Mouse (Mus musculus) lung, postnatal 36 days (tissue): ENCODE measurements around the gene Pnp2.
A peak's percentile ranks its signal among the peaks of the same experiment; 100 is the strongest.
"Not testable (repeated sequence)": the region's sequence is repeated elsewhere in the genome, so short reads cannot be mapped to it uniquely, and the experiment has no call there.

Experiments used
- DNase-seq: peaks from one replicate; pipeline ENCODE4 v3.0.0; 2022; ENCODE audit warnings: mixed read lengths

Pnp2 gene

DNA sequence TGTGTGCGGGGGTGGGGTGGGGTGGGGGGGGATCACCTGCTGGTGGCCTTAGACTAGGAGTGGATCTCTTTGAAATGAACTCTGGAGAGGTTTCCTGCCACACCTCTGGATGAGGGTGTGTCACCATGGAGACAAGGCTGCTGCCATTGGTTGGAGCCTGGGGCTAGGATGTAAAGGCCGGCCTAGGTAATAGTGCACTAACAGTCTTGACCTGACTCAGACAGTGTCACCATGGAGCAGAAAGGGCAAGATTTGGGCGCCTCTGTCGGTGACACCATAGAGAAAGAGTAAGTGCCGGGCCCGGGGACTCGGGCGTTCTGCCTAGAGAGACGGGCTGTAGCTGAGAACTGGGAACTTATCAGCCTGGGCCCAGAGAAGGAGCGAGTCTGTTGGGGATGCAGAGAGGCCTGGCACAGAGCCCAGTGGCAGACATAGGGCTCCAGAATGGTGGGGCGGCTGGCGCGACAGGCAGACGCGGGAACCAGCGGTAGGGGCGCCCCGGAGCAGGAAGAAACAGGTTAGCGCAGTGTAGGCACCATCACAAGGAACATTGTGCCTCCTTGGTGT lies at the start of gene Pnp2:
Gene Pnp2 (plus strand): TSS at position 51 of the 567 bp plus-strand sequence.
- peak; percentile 67 for DNase-seq

DNA sequence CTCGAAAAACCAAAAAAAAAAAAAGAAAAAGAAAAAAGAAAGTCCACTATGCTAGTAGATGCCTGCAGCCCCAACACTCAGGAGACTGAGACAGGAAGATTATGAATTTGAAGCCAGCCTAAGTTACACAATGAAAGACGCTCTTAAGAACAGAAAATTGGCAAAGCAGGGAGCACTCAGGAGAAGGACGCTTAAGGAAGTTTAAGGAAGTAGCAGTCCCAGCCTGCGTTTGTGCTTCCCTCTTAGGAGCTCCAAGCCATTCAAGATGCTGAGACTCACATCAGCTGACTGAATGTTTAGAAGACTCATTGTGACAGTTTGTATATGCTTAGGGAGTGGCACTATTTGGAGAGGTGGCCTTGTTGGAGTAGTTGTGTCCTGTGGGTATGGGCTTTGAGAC lies 47.7 kb upstream of the Pnp2 start:
- peak; percentile 53 for DNase-seq

DNA sequence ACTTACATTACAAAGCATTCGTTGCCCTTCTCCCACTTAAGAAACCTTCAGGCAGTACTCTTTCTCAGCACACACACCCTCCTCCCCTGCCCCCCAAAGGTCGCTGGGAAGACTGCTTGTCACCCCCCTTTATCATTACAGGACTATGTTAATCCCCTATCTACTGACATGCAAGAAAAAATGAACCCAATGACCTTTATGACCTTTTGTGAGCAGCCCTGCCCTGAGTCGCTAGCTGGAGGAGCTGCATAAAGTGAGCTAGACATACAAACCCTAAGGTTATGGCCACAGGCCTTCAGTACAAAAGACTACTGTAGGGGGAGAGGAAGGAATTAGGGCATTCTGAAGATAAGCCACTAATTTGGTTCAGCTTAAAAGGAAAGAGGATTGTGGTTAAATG lies 44.4 kb upstream of the Pnp2 start:
- no peak for DNase-seq

DNA sequence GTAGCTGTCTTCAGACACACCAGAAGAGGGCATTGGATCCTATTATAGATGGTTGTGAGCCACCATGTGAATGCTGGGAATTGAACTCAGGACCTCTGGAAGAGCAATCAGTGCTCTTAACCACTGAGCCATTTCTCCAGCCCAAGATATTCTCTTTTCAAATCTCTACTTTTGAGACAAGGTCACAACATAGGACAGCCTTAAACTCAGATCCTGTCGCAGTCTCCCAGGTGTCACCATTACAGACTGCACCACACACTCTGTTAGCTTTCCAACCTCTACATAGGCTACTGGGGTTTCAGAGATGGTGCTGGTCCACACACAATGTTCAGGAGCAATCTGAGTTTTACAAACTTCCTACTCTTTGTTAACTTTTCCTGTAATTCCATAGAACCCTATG lies 32.4 kb upstream of the Pnp2 start:
- DNase-seq = not testable (repeated sequence)

DNA sequence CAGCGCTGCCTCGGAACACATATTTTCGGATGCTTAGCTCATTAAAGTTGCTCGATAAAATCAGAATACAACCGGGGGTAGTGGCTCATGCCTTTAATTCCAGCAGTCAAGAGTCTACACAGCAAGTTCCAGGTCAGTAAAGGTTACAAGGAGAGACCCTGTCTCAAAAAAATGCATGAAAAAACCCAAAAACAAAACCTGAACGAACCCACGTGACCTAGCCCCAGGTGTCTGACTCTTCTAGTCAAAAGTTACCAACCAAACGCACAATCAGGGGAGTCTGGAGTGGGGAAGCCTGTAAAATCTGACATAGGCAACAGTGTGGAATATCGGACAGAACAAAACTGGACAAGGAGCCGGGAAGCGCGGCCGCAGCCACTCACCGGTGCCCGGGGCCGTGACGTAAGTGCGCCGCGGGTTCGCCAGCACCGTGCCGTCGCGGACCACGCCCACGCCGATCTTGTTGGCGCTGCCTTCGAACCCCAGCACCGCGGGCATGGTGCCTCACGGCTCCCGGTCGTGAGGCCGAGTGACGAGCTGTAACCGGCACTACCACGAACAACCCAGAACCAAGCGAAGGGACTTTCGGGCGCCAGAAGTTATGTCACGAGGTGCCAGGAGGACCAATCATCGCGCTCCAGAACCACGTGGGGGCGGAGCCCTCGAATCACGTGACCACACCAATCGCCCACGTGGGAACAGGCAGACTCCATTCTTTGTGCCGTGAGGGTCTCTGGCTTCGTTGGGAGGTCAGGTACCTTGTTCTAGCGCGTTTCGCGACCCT lies 31.3 kb upstream of the Pnp2 start, which contains the start of the genes Osgep and Apex1:
Gene Osgep (minus strand): TSS at position 613 of the 784 bp plus-strand sequence.
Gene Apex1 (plus strand): TSS at position 688 of the 784 bp plus-strand sequence.
- DNase-seq = peak; percentile 99

DNA sequence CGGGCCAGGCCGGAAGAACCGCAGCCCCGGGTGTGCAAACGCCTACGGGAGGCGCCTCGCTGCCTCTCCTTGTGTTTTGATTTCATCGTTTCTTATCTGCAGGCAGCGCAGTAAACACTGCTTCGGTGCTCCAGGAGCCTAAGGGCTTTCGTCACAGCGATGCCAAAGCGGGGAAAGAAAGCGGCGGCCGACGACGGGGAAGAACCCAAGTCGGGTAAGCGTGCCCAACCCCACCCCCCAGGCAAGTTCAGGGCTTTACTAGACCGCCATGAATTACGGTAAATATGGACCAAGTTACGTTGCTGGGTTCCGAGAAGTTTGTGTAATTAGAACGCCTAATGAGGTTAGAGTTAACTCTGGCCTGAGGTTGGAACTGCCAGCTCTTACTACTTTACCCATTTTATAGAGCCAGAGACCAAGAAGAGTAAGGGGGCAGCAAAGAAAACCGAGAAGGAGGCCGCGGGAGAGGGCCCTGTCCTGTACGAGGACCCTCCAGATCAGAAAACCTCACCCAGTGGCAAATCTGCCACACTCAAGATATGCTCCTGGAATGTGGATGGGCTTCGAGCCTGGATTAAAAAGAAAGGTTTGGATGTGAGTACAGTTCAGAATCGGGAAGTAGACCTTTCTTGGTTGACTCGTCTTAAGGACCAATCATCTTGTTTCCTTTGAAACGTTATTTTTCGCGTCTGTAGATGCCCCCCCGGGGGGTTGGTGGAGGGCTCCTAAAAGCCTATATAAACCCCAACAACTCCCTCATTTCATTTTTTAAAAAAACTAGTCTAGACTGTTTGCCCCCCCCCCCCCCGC lies 30.5 kb upstream of the Pnp2 start:
- no peak for DNase-seq

DNA sequence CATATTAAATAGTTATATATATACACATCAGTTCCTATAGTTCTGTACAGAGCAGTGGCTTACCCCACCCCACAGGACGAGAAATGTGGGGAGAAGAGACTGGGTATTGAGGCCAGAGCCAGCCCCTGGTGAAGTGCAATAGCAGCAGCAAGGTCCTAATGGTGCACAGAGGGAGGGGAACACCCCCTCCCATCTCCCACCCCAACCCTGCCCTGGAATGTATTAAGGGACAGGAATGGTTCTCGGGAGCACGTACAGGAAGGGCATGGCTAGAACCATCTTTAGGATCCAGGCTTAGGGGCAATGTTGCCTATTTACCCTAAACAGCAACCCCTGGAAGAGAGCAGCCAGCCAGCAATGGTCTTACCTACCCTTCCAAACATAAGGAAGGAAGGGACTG lies 28.4 kb upstream of the Pnp2 start:
- DNase-seq = no peak

DNA sequence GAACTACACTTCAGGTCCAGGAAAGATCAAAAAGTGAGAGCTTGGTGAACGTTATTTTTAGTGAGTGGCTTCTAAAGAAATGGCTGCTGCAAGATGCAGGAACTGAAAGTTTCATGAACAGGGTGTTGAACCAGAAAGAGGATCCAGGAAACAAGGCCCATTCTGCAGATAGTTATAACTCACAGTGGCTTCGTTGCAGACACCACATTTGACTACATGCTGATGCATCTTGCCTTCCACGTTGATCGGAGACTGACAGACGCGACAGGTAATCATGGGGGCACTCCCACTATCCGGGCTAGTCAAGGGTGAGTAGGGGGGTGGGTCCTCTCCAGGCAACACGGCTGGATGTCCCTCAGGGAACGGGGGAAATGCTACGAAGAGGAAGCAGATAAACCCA lies 25.8 kb upstream of the Pnp2 start:
- peak; percentile 17 for DNase-seq

DNA sequence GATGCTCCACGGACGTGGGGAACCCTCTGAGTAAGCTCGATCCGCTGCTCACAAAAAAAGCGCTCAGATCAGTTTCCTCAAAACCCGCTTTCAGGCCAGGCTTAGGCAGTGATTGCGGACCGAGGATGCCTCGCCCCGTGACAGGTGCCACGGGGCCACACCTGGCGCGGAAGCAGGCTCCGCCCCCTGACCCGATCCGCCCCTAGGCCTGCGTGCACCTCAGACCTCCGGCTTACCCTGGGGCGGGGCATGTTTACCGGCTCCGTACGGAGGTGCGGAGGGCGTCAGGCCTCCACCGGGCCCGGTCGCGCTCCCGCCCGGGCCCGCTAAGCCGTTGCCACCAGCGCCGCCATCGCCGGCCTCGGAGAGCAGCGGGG lies 25.4 kb upstream of the Pnp2 start:
- peak; percentile 79 for DNase-seq

DNA sequence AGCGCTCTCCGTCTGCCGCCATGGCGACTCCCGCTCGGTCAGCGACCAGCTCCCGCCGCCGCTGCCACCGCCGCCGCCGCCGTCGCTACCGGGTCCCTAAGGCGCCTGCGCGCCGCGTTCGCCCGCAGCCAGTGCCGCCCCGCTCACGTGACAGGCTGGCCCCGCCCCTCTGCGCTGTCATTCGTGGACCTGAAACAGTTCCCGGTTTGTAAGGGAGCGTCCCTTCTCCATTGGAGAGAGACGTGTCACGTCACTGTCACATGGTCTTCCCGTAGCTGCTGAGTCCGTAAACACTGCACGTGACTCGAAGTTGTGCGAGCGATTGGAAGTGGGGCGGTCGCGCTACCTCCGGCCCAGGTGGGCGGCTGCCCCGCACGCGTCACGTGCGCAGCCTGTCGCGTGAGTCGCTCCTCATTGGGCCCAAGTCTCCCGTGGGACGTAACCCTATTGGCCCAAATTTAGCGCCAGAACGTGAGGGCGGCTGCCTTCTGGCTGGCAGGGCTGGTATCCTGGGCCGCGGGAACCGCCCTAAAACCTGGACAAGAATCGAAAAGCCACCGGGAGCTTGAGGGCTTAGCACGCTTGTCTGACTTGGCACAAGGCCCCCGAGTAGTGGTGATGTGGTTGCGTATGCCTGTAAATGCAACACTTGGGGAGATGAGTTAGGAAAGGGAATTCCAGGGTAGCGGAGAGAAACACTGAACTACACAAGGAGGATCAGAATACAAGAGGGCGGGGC lies 24.9 kb upstream of the Pnp2 start, which contains the start of the genes Pip4p1 and Pnp:
Gene Pip4p1 (minus strand): TSS at position 103 of the 739 bp plus-strand sequence.
Gene Pnp (plus strand): TSS at position 329 of the 739 bp plus-strand sequence.
- peak; percentile 100 for DNase-seq

DNA sequence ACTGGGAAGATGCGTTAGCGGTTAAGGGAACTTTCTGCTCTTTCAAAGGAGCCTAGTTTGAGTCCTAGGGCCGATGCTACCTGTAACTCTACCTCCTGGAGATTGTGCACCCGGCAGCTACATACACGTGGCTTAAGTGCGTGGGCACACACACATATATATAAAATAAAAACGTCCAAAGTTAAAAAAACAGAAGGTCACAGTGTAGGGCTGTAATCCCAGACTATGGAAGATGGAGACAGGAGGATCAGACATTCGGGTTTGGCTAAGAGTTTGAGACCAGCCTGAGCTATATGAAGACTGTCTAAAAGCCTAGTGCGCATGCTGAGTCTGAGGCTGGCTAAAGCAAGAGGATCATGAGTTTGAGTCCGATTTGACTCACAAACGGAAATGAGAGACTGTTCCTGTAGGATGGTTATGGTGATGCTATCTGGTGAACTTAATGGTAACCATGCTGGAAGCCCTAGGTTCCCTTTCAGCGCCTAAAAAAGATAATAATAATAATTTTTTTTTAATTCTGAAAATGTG lies 24.2 kb upstream of the Pnp2 start:
- peak; percentile 12 for DNase-seq

DNA sequence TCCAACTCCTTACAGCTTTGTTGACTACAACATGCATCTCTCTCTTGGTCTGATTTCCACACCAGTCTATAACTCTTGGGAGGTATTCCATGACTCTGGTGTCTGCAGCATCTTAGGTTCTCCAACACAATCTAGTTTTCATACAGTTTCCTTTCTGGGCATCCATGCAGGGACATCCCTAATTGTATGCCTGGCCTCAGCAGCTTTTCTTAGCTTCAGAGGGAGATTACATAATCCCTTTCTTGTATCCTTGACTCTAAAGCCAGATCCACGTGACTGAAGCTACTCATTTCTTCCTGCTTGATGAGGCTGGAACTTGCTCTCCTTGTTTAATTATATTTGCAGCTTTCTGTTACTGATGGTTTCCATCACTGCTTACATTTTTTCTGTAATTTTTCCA lies 19.1 kb upstream of the Pnp2 start:
- DNase-seq = peak; percentile 22

DNA sequence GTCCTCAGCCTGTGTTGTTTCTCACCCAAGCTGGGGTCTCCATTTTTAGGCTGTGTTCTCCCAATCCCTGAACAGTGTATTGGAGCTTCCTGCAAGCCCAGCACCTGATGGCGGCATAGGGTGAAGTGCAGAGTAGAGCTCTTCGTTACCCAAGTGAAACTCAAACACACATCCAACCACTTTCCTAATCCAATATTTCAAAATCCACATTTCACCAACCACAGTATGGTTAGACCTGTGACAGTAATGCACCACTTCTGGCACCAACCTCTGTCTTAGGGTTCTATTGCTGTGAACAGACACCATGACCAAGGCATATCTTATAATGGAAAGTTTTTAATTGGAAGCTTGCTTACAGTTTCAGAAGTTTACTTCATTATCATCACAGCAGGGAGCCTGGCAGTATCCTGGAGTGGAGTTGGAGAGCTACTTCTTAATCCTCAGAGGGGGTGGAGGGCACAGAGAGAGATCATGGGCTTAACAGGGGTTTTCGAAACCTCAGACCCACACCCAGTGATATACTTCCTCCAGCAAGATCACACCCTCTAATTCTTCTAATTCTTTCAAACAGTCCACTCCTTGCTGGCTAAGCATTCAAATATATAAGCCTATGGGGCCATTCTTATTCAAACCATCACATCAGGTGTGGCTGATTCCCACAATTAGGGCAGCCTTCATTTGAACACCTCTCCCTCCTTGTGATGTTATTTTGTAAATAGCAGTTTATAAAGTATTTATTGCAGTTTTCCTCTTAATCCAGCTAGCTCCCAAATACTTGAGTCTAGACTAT lies 17.5 kb upstream of the Pnp2 start:
- no peak for DNase-seq

DNA sequence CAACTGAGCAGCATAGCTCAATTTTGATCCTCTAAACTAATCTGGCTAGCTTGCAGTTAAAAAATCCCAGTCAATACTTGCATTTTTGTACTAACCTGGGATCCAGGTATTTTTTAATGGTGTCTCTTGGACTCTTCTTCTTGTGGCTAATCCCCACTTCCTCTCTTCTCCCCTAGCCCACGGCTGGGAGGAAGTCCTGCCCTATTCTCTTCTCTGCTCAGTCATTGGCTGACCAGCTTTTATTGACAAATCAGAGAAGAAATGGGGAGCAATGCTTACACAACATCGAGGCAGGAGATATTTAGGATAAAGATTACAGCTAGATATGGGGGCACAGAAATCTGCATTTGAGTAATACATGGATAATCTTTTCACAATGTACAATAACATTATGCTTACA lies 16.9 kb upstream of the Pnp2 start:
- DNase-seq = peak; percentile 15

DNA sequence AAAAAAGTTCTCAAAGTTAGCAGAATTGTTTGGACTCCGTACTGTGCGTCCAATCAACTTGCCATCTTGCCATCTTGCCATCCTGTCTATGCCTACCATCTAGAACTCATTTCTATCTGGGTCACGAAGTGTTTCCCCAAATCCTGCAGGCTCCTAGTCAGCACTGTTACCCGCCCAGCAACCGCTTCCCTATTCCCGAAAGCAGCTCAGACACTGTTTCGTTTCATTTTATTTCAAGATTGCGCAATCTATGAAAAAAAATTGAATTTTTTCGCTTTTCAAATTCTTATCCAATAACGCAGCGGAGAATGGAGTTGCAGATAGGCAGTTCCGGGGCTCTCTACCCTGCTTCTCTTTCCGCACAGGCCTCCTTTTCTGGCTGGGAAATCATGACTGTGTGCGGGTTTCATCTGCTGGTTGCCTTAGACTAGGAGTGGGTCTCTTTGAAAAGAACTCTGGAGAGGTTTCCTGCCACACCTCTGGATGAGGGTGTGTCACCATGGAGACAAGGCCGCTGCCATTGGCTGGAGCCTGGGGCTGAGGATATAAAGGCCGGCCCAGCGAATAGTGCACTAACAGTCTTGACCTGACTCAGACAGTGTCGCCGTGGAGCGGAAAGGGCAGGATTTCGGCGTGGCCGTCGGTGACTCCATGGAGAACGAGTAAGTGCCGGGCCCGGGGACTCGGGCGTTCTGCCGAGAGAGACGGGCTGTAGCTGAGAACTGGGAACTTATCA lies 11.7 kb upstream of the Pnp2 start, which contains the start of gene Gm49342:
Gene Gm49342 (plus strand): TSS at position 586 of the 736 bp plus-strand sequence.
- DNase-seq = peak; percentile 99

DNA sequence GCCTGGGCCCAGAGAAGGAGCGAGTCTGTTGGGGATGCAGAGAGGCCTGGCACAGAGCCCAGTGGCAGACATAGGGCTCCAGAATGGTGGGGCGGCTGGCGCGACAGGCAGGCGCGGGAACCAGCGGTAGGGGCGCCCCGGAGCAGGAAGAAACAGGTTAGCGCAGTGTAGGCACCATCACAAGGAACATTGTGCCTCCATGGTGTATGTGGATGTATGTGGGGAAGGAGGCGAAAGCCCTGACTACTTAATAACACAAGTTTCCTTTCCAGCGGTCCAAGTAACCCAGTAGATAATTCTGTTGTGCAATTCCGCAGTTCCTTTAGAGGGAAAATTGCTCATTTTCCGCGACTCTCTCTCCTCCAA lies 11.1 kb upstream of the Pnp2 start:
- not testable (repeated sequence) for DNase-seq

DNA sequence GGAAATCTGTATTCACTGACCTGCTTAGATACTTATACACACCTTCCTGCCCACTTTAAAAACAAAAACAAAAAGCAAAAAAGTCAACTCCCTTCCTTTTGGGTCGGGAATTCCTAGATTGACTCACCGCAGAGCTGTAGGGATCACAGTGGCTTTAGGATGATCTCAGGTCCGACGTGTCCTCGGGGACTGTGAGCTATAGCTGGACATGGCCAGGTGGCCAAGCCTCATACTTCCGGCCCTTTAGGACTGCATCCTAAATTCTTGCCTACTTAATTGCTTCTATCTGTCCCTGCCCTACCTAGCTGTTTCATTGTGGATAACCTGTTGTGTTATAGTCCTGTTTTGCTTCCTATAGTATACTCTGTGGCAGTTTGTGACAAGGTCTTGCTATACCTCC lies 10.7 kb upstream of the Pnp2 start:
- not testable (repeated sequence) for DNase-seq

DNA sequence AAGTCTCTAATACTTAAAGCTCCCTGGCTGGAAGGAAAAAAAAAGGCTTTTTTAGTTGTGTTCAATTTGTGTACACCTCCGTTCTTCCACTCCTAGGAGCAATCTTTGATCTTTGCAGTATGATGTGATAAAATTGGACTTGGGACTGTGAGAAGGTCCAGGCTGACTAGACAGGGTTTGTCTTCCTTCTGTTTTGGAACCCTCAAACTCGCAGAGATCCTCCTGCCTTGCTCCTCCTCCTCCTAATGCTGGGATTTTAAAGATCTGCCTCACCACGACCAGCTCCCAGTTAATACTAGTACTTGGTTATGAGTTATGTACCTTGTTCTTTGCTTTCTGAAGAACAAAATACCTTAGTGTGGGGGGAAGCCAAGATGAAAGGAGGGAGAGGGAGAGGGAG lies 10.3 kb upstream of the Pnp2 start:
- not testable (repeated sequence) for DNase-seq

DNA sequence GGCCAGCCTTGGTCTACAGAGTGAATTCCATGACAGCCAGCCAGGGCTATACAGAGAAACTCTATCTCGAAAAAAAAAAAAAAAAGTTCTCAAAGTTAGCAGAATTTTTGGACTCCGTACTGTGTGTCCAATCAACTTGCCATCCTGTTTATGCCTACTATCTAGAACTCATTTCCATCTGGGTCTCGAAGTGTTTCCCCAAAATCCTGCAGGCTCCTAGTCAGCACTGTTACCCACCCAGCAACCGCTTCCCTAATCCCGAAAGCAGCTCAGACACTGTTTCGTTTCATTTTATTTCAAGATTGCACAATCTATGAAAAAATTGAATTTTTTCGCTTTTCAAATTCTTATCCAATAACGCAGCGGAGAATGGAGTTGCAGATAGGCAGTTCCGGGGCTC lies 305 bp upstream of the Pnp2 start:
- DNase-seq = peak; percentile 24

DNA sequence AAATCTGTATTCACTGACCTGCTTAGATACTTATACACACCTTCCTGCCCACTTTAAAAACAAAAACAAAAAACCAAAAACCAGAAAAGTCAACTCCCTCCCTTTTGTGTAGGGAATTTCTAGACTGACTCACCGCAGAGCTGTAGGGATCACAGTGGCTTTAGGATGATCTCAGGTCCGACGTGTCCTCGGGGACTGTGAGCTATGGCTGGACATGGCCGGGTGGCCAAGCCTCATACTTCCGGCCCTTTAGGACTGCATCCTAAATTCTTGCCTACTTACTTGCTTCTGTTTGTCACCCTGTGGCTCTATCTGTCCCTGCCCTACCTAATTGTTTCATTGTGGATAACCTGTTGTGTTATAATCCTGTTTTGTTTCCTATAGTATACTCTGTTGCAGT lies 932 bp downstream of the Pnp2 start:
- not testable (repeated sequence) for DNase-seq

DNA sequence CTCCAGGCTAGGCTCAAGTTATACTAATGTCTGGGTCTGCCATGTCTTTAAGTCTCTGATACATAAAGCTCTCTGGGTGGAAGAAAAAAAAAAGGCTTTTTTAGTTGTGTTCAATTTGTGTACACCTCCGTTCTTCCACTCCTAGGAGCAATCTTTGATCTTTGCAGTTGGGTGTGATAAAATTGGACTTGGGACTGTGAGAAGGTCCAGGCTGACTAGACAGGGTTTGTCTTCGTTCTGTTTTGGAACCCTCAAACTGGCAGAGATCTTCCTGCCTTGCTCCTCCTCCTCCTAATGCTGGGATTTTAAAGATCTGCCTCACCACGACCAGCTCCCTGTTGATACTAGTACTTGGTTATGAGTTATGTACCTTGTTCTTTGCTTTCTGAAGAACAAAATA lies 1.4 kb downstream of the Pnp2 start:
- not testable (repeated sequence) for DNase-seq
